Mouse (Mus musculus): ENCODE data around the gene Cacna1i. TPM values are rescaled to one million over a fixed set of nuclear protein-coding genes. Genes with fewer than 3 reads are reported as not detected.

Cacna1i gene
- polyA plus RNA-seq, 1 experiment = 0.30 TPM

DNA sequence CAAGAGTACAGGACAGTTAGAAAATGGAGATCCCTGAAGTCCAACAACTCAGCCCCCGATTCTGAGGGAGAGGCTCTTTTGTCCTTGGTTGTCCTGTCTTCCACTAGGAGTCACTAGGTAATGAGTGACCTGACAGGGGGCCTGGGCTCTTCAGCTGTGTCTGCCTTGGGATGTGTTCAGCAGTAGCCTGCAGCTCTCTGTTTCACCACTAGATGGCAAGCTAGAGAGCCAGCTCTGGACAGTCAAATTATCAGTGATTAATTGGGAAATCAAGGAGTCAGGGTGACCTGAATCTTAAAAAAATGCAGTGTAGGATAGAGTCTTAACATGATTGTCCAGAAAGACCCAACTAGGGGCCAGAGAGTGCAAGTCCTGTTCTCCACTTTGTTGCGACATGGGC lies 53.3 kb downstream of the Cacna1i start:
- Histone ChIP-seq H3K27me3 (ENCODE audit: control insufficient read depth, insufficient read depth, low read length) (no peaks in the 10 kb centered on the region), H3K36me3 (ENCODE audit: control insufficient read depth, insufficient read depth, low read length) (no peaks in the 10 kb centered on the region), H3K4me3 (ENCODE audit: control insufficient read depth, insufficient read depth, low read length) (no peak overlapping the region), H3K27ac (ENCODE audit: control insufficient read depth, insufficient read depth, low read length) (no peak overlapping the region), H3K4me1 (replicated peaks; ENCODE audit: control insufficient read depth, insufficient read depth, low read length) (no peaks in the 10 kb centered on the region)
- 85% methylated on average over 2 of the region's 2 CpGs for WGBS
- TF ChIP-seq POLR2A (IDR thresholded peaks at IDR 0.05; ENCODE audit: control insufficient read depth, extremely low read depth, insufficient read depth, low read length, poor library complexity) (no peak), CTCF (IDR thresholded peaks at IDR 0.05; ENCODE audit: borderline replicate concordance, control insufficient read depth, extremely low read depth, insufficient read depth, low read length, poor library complexity) (0 out of 2 replicates have a peak, but pooled peaks have one; percentile 27)
- DNase-seq = peak; percentile 36

DNA sequence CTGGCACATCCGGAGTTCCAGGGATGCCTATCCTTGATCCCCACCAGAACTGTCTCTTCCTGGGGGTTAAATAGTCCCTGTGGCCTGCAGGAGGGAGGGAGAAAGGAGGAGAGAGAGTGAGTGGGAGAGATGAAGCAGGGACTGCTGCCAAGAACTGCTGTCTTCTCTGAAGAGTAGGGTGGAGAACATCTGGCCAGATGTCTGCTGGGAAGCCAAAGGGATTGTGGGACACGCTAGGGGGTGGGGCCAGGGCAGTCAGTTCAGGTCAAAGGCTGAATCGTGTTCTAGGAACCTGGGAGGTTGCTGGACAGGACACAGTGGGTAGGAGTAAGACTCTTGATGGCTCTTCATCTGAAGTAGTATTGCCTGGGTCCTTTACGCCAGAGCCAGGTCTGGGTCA lies 55.4 kb downstream of the Cacna1i start:
- WGBS = 86% methylated on average over 4 of the region's 4 CpGs
- no peaks in the 10 kb centered on the region for H3K27me3 ChIP-seq (ENCODE audit: control insufficient read depth, insufficient read depth, low read length)
- no peaks in the 10 kb centered on the region for H3K36me3 ChIP-seq (ENCODE audit: control insufficient read depth, insufficient read depth, low read length)
- no peak for DNase-seq
- no peak overlapping the region for H3K27ac ChIP-seq (ENCODE audit: control insufficient read depth, insufficient read depth, low read length)
- TF ChIP-seq CTCF (IDR thresholded peaks at IDR 0.05; ENCODE audit: borderline replicate concordance, control insufficient read depth, extremely low read depth, insufficient read depth, low read length, poor library complexity) (no peak), POLR2A (IDR thresholded peaks at IDR 0.05; ENCODE audit: control insufficient read depth, extremely low read depth, insufficient read depth, low read length, poor library complexity) (no peak)
- H3K4me1 ChIP-seq (replicated peaks; ENCODE audit: control insufficient read depth, insufficient read depth, low read length) = no peaks in the 10 kb centered on the region
- H3K4me3 ChIP-seq (ENCODE audit: control insufficient read depth, insufficient read depth, low read length) = no peak overlapping the region

DNA sequence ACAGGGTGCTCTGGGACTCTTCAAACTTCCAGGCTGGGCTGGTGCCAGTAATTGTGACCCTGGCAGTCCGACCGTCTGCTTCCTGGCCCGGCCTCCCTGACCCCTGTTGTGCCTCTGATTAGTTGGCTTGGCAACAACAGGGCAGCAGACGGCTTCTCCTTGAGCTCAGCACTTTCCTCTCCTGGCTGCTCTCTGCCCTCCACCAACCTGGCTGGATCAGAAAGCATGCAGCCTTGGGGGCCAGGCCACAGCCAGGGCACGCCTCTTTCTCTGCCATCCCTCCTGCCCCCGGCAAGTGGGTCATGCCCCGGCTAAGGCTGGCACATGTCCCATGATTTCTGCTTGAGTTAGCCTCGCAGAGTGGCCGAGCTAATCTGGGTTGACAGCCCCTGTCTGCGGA lies 56.0 kb downstream of the Cacna1i start:
- WGBS = 74% methylated on average over 10 of the region's 10 CpGs
- Histone ChIP-seq H3K27me3 (ENCODE audit: control insufficient read depth, insufficient read depth, low read length) (no peaks in the 10 kb centered on the region), H3K4me3 (ENCODE audit: control insufficient read depth, insufficient read depth, low read length) (no peak overlapping the region), H3K36me3 (ENCODE audit: control insufficient read depth, insufficient read depth, low read length) (no peaks in the 10 kb centered on the region), H3K4me1 (replicated peaks; ENCODE audit: control insufficient read depth, insufficient read depth, low read length) (no peaks in the 10 kb centered on the region), H3K27ac (ENCODE audit: control insufficient read depth, insufficient read depth, low read length) (no peak overlapping the region)
- no peak for DNase-seq
- no peak for TF ChIP-seq POLR2A (IDR thresholded peaks at IDR 0.05; ENCODE audit: control insufficient read depth, extremely low read depth, insufficient read depth, low read length, poor library complexity)
- TF ChIP-seq CTCF (IDR thresholded peaks at IDR 0.05; ENCODE audit: borderline replicate concordance, control insufficient read depth, extremely low read depth, insufficient read depth, low read length, poor library complexity) = no peak

DNA sequence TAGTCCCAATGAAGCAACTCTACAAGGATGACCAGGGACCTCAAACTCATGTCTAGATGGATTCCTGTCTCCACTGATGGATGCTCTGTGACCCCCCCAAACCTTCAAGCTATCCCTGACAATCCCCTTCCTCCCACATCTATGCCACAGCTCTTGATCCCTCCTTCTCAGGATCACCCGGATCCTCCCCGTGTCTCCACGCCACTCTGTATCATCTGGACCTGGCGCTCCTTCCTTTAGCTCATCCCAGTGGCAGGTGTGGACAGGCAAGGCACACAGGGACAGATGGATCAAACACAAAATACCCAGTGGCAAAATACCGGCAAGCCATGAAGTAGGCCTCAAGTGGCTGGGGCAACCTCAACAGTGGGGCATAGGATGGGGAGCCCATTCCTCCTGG lies 56.7 kb downstream of the Cacna1i start:
- no peak for TF ChIP-seq CTCF (IDR thresholded peaks at IDR 0.05; ENCODE audit: borderline replicate concordance, control insufficient read depth, extremely low read depth, insufficient read depth, low read length, poor library complexity)
- no peak for TF ChIP-seq POLR2A (IDR thresholded peaks at IDR 0.05; ENCODE audit: control insufficient read depth, extremely low read depth, insufficient read depth, low read length, poor library complexity)
- DNase-seq = no peak
- no peaks in the 10 kb centered on the region for H3K27me3 ChIP-seq (ENCODE audit: control insufficient read depth, insufficient read depth, low read length)
- WGBS = 96% methylated on average over 5 of the region's 5 CpGs
- no peak overlapping the region for H3K4me3 ChIP-seq (ENCODE audit: control insufficient read depth, insufficient read depth, low read length)
- H3K36me3 ChIP-seq (ENCODE audit: control insufficient read depth, insufficient read depth, low read length) = no peaks in the 10 kb centered on the region
- no peak overlapping the region for H3K27ac ChIP-seq (ENCODE audit: control insufficient read depth, insufficient read depth, low read length)
- no peaks in the 10 kb centered on the region for H3K4me1 ChIP-seq (replicated peaks; ENCODE audit: control insufficient read depth, insufficient read depth, low read length)

DNA sequence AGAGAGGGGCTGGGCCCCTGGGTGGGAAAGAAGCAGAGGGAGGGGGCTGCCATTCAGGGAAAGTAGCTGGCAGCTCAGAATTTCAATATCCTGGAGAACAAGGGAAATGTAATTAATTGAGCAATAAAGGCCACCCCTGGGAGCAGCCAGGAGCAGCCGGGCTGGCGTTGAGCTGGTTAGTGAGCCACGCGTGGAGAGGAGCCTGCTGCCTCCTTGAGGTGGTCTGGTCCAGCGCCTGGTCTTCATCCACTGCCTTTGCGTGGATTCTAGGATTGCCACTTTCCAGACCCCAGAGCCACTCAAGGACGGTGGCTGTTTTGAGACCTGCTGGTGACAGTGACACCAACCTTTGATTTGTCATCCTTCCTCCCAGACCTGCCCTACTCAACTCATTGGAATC lies 59.5 kb downstream of the Cacna1i start:
- Histone ChIP-seq H3K4me1 (replicated peaks; ENCODE audit: control insufficient read depth, insufficient read depth, low read length) (no peaks in the 10 kb centered on the region), H3K4me3 (ENCODE audit: control insufficient read depth, insufficient read depth, low read length) (no peak overlapping the region), H3K36me3 (ENCODE audit: control insufficient read depth, insufficient read depth, low read length) (no peaks in the 10 kb centered on the region), H3K27ac (ENCODE audit: control insufficient read depth, insufficient read depth, low read length) (no peak overlapping the region), H3K27me3 (ENCODE audit: control insufficient read depth, insufficient read depth, low read length) (no peaks in the 10 kb centered on the region)
- DNase-seq = no peak
- 95% methylated on average over 7 of the region's 7 CpGs for WGBS
- TF ChIP-seq CTCF (IDR thresholded peaks at IDR 0.05; ENCODE audit: borderline replicate concordance, control insufficient read depth, extremely low read depth, insufficient read depth, low read length, poor library complexity) (no peak), POLR2A (IDR thresholded peaks at IDR 0.05; ENCODE audit: control insufficient read depth, extremely low read depth, insufficient read depth, low read length, poor library complexity) (no peak)

DNA sequence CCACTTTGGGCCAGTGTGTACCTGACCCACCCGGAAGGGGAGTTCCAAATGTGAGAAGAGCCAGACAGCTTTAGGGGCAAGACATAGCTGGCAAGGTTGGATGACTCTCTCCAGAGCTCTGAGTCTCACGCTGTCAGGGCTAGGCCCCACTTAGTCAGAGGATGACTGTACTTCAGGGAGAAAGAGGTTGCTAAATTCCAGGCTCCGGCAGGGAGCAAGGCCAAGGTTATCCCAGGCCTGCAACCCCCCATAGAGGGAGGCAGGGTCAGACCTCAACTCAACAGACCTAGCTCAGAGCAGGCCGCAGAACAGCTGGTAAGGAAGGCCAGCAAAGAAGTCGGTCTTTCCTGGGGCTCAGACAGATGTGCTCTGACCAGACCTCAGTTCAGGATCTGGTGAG lies 63.4 kb downstream of the Cacna1i start:
- H3K4me3 ChIP-seq (ENCODE audit: control insufficient read depth, insufficient read depth, low read length) = no peak overlapping the region
- no peaks in the 10 kb centered on the region for H3K27me3 ChIP-seq (ENCODE audit: control insufficient read depth, insufficient read depth, low read length)
- TF ChIP-seq CTCF (IDR thresholded peaks at IDR 0.05; ENCODE audit: borderline replicate concordance, control insufficient read depth, extremely low read depth, insufficient read depth, low read length, poor library complexity) = 0 out of 2 replicates have a peak, but pooled peaks have one; percentile 11
- TF ChIP-seq POLR2A (IDR thresholded peaks at IDR 0.05; ENCODE audit: control insufficient read depth, extremely low read depth, insufficient read depth, low read length, poor library complexity) = no peak
- H3K36me3 ChIP-seq (ENCODE audit: control insufficient read depth, insufficient read depth, low read length) = no peaks in the 10 kb centered on the region
- WGBS = 88% methylated on average over 5 of the region's 5 CpGs
- no peak for DNase-seq
- H3K27ac ChIP-seq (ENCODE audit: control insufficient read depth, insufficient read depth, low read length) = no peak overlapping the region
- H3K4me1 ChIP-seq (replicated peaks; ENCODE audit: control insufficient read depth, insufficient read depth, low read length) = no peaks in the 10 kb centered on the region

DNA sequence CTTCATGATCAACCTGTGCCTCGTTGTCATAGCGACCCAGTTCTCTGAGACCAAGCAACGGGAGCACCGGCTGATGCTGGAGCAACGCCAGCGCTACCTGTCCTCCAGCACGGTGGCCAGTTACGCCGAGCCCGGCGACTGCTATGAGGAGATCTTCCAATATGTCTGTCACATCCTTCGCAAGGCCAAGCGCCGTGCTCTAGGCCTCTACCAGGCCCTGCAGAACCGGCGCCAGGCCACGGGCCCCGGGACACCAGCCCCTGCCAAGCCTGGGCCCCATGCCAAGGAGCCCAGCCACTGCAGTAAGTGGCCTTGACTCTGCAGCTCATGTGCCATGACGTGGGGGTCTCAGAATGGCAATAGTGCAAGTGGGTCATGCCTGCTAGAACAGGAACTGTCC lies 71.8 kb downstream of the Cacna1i start:
- no peaks in the 10 kb centered on the region for H3K27me3 ChIP-seq (ENCODE audit: control insufficient read depth, insufficient read depth, low read length)
- H3K4me3 ChIP-seq (ENCODE audit: control insufficient read depth, insufficient read depth, low read length) = no peak overlapping the region
- H3K4me1 ChIP-seq (replicated peaks; ENCODE audit: control insufficient read depth, insufficient read depth, low read length) = no peaks in the 10 kb centered on the region
- TF ChIP-seq POLR2A (IDR thresholded peaks at IDR 0.05; ENCODE audit: control insufficient read depth, extremely low read depth, insufficient read depth, low read length, poor library complexity) (no peak), CTCF (IDR thresholded peaks at IDR 0.05; ENCODE audit: borderline replicate concordance, control insufficient read depth, extremely low read depth, insufficient read depth, low read length, poor library complexity) (no peak)
- DNase-seq = no peak
- H3K36me3 ChIP-seq (ENCODE audit: control insufficient read depth, insufficient read depth, low read length) = no peaks in the 10 kb centered on the region
- no peak overlapping the region for H3K27ac ChIP-seq (ENCODE audit: control insufficient read depth, insufficient read depth, low read length)
- 88% methylated on average over 19 of the region's 19 CpGs for WGBS
